Mouse (Mus musculus): Measurements from ENCODE around the gene P4ha1. TPM values are rescaled to one million over a fixed set of nuclear protein-coding genes. Genes with fewer than 3 reads are reported as not detected.

Gene P4ha1
- total RNA-seq, 2 experiments from 2014 or later = 34.4 to 37.9 TPM

DNA sequence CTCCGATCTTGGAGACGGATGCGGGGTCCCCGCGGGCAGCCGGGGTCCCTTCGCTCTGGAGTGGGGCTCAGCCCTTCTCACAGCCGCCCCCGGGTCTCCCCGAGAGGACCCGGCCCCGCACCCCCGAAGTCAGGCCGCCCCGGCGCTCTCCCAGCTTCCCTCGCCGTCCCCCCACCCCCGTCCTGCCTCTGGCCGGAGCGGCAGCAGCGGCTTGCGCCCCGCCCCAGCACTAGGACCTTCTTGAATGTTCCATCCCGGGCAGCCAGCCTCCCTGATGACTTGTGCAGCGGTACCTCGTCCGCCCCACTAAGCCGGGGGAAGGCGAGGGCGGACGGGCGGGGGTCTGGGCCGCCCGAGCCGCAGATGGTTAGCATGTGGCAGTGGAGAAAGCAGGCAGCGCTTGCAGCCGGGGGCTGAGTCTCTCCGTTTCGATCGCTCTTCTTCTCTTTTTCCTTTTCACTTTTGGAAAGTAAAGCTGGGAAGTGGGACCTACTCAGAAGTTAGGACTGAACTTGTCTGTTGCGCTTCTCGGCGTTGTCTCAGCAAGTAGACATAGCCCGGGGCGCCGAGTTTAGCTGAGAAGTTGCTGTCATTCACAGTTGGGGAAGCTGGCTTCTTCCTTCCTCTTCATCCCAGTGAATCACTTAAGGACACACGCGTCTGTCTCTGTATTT, 529 bp downstream of the P4ha1 start:
- no peak for DNase-seq

DNA sequence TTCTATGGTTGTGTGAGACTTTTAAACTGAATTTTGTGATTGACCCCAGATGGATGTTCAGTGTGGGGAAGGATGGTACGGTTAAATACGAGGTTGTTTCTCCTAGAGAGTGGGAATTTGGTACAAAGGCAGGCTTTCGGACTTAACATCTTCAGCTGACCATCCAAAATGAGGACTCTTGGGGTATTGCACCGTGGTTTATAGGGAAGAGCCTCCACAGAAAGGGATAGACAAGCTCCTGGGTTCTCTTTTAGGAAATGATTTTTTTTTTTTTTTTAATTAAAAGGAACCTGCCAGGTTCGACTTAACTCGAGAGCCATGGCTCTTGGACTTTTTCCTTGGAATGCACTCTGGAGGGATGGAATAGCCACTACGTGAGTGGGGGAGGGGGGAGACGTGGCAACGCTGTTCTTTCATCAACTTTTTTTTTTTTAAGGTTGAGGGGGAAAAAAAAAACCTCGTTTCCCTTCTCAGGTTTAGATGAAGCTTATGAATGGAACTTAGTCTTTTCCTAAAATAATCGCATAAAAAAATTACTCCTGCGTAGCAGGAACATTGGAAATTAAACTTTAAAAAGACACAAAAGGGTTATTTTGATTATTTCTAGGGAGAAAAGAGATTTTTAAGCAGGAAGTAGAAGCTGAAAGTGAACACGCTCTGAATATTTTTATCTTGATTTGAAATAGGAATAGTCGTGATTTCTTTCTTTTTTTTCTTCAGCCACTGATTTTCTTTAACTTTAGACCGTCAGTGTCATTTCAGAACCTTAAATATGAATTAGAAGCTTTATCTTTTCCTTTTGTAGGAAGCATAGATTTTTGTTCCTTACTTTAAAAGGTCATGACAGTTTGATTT, 1.4 kb downstream of the P4ha1 start:
- peak; percentile 21 for DNase-seq

DNA sequence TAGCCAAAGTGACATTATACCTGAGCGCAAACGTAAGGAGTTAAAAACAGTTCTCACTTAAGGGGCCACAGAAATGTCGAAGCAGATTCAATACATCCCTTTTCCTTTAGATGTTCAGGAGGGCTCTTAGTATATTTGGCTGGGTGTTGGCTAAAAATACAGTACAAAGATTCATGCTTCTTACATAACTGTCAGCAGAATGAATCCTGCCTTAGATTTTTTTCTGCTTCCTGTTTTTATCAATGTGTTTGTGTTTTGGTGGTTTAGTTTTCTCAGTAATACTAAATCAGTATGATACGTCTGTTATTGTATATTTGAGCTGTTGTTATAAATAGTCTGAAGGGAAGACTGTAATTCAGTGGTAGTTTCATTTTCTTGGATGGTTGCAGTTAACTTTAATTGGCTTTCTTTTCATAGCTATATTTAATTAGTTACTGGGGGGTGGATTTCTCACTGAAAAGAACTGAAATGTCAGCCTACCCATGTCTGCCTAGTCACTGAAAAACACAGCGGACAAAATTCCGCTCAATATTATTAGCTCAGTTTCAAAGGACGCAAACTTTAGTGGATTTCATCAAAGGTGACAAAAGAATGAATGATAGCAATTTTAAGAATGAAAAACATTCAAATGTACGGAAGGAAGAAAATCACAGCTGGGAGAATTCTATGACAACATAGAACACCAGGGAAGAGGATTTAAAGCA, 3.7 kb downstream of the P4ha1 start:
- DNase-seq = no peak

DNA sequence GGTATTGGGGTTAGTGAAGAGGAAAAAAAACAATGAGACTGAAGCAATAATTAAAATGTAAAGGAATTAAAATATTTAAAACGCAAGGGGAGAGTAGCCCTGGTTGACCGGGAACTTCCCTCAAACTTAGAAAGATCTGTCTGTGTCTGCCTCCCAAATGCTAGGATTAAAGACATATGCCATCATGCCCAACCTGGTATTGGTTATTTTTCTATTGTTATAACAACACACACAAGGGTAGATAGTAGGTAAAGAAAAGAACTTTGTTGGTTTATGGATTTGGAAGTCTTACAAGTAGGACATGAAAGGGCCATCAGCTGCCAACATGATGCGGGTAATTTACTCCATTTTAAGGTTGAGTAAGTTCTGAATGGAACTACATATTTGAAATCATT, 4.2 kb downstream of the P4ha1 start:
- no peak for DNase-seq

DNA sequence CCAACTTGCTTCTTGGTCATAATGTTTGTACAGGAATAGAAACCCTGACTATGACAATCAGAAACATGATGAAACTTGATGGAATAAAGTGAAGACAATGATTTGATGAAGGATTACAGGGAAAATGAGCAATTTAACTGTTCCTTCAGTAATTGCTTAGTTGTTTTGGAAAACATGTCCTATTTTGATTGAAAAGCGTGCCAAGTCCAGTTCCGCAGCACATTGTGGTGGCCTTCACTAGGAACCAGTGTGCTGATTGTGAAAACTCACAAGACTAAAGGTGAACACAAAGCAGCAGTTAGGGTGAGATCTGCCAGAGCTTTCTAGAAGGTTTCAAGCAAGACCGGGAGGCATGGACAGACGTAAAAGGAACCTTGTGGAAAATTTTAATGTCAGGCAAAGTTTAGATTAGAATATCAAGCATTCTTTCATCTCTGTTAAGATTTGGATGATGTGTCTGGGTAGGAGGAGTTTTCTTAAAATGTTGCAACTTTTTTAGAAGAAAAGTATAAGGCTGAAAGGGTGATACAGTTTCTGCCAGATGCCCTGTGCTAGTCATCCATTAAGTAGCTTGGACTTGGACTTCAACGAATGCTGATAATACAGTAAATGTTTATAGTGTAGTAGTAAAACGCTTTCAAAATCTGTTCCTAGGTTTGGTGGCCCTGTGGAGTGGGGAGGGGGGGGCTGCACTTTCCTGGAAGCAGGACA, 8.6 kb downstream of the P4ha1 start:
- no peak for DNase-seq

DNA sequence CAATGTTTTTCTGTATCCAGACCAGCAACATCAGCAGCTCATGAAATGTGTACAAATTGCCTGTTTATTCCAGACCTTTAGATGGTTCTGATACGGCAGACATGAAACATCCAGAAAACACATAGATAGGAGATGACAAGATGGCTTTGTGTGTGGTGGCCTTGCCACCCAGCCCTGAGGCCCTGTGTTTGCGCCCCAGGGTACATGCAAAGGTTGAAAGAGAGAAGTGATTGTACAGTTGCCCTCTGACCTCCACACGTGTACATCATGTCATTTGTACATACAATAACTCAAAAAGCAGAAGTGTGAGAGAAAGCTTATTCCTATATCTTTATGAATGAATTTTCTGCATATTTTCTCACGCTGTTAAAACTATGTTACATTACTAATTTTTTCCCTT, 10.3 kb downstream of the P4ha1 start:
- no peak for DNase-seq

DNA sequence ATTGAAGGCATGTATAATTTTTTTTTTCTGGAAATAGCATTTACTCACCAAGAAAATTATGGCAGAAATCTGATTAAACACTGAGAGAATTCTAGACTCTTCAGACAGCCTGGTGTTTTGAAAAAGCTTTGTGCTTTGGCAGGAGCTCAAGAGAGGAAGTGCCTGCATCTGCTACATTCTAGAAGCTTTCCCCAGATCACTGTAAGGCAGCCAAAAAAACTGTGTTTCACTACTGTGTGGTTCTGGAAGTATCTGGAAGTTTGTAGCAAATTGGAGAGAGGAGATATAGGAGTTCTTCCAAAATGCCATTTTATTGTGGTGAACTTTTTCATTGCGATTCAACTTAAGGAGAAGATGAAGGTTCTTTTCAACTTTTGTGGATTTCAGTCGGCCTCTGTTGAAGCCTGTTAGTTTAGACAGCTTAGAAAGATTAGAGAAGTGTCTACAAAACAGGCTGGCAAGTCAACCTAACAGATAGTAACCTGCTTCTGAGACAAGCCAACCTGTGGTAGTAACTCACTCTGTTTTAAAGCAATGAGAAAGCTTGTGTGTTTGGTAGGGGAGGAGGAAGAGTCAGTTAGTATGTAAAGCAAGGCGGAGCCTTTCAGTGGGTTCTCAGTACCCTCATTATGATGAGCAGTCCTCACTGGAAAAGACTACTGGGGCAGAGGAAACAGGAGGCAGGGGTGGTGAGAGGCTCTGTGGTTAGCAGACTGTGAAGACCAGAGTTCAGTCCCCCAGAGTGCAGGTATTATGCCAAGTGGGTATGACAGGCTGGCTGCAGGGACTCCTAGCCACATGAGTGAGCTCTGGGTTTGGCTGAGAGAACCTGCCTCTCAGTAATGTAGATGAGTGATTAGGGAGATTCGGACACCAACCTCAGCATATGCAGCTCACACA, 12.1 kb downstream of the P4ha1 start:
- DNase-seq = peak; percentile 20

DNA sequence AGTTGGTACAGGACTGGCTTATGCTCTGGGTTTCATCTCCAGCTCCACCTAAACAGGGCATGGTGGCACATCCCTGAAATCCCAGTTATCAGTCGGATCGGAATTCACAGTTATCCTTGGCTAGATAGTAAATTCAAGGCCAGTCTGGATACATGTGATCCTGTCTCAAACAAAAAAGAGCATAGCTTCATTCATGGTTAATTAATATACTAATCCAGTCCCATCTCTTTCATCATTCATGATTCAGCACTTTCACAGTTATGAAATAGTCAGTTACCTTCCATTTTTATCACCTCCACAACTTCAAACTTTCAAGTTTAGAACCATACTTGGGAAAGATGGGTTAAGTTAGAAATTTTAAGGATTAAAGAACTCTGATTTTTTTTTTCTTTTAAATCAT, 13.0 kb downstream of the P4ha1 start:
- DNase-seq = no peak

DNA sequence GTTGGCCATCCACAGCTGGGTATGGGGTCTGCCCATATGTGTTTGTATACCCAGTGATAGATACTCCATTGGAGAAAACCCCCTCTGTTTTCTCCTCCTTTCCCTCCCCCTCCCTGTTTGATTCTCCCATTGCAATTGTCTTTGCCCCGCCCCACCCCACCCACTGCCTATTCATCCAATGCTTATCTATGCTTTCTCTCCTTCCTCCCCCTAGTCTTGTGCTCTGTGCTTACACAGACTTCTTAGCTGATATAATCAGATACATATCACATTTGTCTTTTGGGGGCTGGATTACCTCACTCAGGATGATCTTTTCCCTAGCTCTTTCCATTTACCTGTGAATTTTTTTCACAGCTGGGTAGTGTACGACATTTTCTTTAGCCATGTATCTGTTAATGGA, 23.5 kb downstream of the P4ha1 start:
- DNase-seq = no peak

DNA sequence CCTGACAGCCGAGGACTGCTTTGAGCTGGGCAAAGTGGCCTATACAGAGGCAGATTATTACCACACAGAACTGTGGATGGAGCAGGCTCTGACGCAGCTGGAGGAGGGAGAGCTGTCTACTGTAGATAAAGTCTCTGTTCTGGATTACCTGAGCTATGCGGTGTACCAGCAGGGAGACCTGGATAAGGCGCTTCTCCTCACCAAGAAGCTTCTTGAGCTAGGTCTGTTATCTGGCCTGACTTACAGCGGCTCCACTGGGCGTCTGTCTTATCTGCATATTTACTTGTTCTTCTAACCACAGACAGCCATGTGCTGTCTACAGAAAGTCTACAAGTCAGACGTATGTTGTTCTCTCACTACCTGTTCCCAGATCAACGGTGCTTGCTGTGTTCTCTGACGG, 25.1 kb downstream of the P4ha1 start:
- no peak for DNase-seq

DNA sequence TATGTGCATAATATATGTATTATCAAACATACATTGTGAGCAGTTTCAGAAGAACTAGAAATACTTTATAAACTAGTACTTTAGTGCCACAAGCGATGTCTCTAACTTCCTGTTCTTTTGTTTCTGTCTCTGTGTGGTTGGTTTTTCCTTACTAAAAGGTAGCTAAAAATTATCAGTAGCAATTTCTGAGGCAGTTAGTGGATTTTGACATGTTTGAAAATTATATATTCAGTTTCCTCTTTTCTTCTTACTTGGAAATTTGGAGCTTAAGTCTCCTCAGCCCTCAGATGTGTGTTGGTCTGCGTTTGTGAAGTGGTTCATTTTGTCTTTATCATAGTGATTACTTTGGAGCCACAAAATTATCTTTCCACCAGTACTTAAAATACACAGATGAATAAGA, 26.4 kb downstream of the P4ha1 start:
- no peak for DNase-seq

DNA sequence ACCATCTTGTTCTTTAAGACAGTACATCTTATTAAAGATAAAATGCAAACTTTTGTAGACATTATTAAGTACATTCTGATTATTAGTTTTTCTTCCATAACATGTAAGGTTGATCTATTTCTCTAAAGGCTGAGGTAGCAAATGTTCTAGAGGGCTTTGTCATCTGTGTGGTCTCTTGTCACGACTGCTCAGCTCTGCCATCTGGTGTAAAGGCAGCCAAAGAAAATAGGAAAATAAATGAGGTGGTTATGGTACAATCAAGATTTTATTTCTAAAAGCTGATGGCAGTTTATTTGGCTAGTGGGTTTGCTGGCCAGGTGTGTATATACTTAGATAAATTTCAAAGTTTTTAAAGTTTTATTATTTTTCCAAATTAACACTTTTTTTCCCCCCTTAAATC, 30.0 kb downstream of the P4ha1 start:
- no peak for DNase-seq

DNA sequence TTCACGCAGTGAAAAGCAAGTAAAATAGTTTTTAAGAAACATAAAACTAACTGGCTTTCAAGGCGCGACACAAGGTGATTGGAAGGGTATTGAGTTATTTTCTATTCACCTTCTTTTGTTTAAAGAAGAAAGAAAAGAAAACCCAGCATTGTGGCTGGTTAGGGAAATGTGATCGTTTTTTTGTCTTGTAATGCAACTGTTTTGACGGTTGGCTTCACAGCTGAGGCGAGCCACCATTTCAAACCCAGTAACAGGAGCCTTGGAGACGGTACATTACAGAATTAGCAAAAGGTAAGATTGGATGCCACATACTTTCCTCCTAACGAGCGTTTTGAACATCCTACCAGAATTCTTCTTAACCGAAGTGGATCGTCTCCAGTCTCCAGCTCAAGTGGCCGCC, 31.0 kb downstream of the P4ha1 start:
- DNase-seq = no peak

DNA sequence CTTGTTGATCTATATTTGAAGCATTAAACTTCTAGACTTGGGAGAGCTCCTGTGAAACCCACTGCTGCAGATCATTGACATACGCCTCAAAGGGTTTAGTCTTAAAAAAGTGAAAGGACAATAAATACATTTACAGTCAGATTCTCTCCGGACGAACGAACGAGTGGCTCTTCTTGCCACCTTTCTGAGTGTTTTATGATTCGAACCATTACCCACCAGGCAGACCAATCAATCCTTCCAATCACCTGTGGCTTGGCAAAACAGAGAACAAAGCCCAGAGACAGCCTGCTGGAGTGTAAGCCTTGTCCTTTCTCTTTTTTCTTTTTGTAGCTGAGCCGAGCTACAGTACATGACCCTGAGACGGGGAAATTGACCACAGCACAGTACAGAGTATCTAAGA, 31.9 kb downstream of the P4ha1 start:
- no peak for DNase-seq

DNA sequence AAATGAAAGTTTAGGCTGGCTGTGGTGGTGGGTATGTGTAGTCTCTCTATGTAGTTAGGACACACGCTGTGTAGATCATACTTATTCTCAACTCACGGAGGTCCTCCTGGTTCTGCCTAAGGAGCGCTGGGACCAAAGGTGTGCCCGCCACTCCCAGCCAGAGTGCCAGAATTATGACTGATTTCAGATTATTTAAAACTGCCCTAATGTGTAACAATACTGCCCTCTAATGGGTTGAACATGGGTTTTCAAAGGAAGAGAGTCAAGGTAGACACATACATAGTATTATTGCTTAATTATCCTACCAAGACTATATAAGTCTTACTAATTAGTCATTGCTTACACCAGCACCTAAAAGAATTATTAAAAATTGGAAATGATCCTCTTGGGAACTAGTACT, 35.6 kb downstream of the P4ha1 start:
- no peak for DNase-seq

DNA sequence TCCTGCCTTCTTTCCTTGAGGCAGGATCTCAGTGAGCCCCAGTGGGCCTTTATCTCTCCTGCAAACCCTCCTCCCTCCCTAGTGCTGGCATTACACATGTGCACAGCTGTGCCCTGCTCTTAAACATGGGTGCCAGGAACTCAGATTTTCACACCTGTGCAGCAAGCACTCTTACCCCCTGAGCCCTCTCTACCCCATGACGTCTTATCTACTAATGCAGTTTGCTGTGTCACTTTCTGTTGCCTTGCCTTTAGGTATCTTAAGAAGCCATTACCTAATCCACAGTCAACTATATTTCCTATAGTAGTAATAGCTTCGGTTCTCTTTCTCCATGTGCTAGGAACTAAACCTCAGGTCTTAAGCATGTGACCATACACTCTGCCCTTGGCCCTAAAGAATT, 40.1 kb downstream of the P4ha1 start:
- DNase-seq = no peak

DNA sequence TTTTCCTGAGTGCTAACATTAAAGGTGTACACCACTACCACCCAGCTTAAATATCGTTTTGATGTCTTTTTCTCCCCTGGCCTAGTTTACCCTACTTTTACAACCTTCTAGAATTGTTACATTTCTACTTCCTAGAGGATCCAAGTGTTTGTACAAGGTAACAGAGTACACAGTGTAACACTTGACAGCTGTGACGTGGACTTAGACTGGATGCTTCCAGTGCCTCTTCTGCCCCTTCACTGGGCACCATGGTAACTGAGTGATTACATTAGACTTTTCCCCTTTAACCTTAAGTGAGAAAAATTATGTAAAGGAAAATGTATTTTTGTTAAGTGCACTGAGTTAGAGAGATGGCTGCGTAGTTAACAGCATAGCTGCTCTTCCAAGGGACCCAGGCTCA, 41.5 kb downstream of the P4ha1 start:
- no peak for DNase-seq

DNA sequence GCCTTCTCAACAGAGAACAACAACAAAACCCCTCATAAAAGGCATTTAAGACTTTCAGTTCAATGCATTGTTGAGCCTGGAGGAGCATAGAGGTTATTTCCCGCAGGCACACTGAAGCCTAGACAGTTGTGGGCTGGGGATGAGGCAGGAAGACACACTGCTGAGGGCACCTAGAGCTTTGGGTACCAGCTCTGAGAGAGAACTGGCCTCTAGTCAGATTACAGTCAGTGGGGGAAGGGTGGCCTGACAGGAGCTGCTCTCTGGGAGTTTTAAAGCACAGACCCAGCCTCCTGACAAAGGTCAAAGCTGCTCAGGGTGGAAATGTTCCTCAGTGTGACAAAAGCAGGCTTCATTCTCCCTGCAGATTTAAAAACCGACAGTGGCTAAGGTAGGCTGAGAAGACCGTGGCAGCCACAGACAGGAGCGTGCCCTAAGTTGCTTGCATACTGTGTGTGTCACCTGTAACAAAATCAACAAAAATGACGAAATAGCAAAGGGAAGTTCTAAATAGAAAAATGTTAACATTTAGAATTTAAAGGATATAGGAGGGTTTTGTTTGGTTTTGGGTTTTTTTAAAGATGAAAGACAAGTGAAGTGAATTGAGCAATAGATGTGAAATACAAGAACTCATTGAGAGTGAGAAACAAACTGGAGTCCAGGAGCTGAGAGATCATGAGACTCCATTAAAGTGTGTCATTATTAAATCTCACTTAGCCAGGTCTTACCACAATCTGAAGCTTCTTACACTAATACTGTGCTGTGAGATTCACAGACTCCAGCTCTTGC, 42.9 kb downstream of the P4ha1 start:
- DNase-seq = no peak

DNA sequence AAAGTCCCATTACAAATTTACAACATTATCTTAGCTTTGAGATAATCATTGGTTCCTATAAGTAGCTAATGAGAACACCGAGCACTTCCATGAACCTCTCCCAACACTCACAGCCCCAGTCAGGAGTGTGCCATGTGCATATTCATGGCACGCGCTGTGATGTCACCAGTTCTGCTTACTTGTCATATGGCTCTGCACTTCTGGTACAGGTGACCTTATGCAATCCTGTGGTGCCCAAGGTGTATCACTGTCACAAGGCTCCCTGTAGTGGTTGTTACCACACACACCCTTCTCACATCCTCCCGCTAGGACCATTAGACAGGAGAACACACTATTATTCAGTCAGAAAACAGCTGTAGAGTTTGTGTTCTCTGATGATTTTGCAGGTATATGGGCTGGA, 43.6 kb downstream of the P4ha1 start:
- no peak for DNase-seq

DNA sequence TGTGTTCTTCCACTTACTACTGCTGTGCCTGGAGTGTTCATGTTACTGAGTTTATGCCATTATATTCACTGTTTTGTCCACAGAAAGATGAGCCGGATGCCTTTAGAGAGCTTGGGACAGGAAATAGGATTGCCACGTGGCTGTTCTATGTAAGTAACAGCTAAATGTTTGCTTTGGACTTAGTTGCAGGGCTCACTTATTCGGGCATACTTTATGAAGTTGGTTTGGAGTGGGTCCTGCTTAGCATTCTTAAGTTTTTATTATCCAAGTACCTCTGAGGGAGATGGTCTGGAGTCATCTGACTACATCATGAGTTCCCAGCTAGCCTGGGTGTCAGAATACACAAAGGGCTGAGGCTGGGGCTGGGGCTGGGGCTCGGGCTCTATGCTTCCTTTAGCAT, 44.1 kb downstream of the P4ha1 start:
- DNase-seq = no peak

DNA sequence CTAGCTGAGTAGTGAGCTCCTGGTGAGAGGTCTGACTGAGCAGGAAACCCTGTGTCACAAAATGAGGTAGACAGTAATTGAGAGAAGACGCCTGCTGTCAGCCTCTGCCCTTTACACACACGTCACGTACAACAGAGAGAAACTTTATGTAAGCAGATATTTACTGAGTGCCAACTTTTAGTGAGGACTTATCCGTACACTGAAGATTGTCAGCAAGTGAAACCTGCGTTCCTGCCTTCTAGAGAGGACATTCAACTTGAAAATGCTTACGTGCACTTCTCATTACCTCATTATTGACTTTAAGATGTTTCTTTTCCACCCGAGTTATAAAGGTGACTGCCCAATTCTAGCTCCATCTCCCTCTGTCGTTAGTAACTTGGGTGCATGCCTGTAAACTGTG, 45.6 kb downstream of the P4ha1 start:
- DNase-seq = no peak

All from gastrocnemius, postnatal 10 days (tissue).